Mouse (Mus musculus) embryonic facial prominence, embryonic 14.5 days (tissue): ENCODE measurements at regions not wholly inside any gene's neighbourhood (a gene's known extent, or its start where the extent isn't known, plus 50 kb on each side); places are given as distances from the start of the nearest gene placed in this dataset.

Experiments
- ATAC-seq: fragments of 200-750 bp; cut with Nextera tagmentation; 2 replicates; pipeline ENCODE4 v1.8.0; 2017; ENCODE audit warnings: low read depth, moderate number of reproducible peaks, moderate TSS enrichment
- DNase-seq: peaks from one replicate; pipeline ENCODE4 v3.0.0-alpha.2; 2015; ENCODE audit warnings: low spot score
- H3K27ac ChIP-seq: fragments of 300-500 bp; sonication (generic); replicated peaks from 2 replicates; pipeline ENCODE4 v1.5.1; 2014; ENCODE audit warnings: low read depth, mild to moderate bottlenecking, low read length, moderate library complexity
- H3K27me3 ChIP-seq: fragments of 300-500 bp; sonication (generic); replicated peaks from 2 replicates; pipeline ENCODE4 v1.6.1; 2014; ENCODE audit warnings: low read length; ENCODE audit not compliant: control insufficient read depth, insufficient read depth
- H3K36me3 ChIP-seq: fragments of 300-500 bp; sonication (generic); 2 replicates; pipeline ENCODE4 v1.6.1; 2014; ENCODE audit warnings: low read length, mixed read lengths; ENCODE audit not compliant: control insufficient read depth, insufficient read depth
- H3K4me1 ChIP-seq: fragments of 300-500 bp; sonication (generic); 2 replicates; pipeline ENCODE4 v1.6.1; 2014; ENCODE audit warnings: antibody characterized with exemption, low read length; ENCODE audit not compliant: control insufficient read depth, insufficient read depth
- H3K4me2 ChIP-seq: fragments of 300-500 bp; sonication (generic); 2 replicates; pipeline ENCODE4 v1.6.1; 2014; ENCODE audit warnings: low read depth, mild to moderate bottlenecking, low read length, moderate library complexity, mixed read lengths
- H3K4me3 ChIP-seq: fragments of 300-500 bp; sonication (generic); 2 replicates; pipeline ENCODE4 v1.5.1; 2014; ENCODE audit warnings: low read depth, mild to moderate bottlenecking, low read length
- H3K9ac ChIP-seq: fragments of 300-500 bp; sonication (generic); 2 replicates; pipeline ENCODE4 v1.6.1; 2014; ENCODE audit warnings: low read depth, mild to moderate bottlenecking, low read length, moderate library complexity, mixed read lengths
- H3K9me3 ChIP-seq: fragments of 300-500 bp; sonication (generic); 2 replicates; pipeline ENCODE4 v1.6.1; 2016; ENCODE audit warnings: low read length; ENCODE audit not compliant: control insufficient read depth
- WGBS: fragments of 180-500 bp; shearing (Covaris S2); extraction: QIAGEN DNeasy Blood & Tissue Kit; methylation state at CpG from one replicate; pipeline ENCODE4 v1.1.7; 2014; 5-methylcytosine and 5-hydroxymethylcytosine counted together

GRCm38 (mm10) chr14:45714311-45714710 lies 56.4 kb upstream of the Ddhd1 start:
- Histone ChIP-seq H3K9ac (no peak overlapping the region), H3K9me3 (no peaks in the 10 kb centered on the region), H3K4me3 (no peak overlapping the region), H3K4me2 (no peak overlapping the region), H3K36me3 (no peaks in the 10 kb centered on the region), H3K27me3 (no peaks in the 10 kb centered on the region), H3K4me1 (no peaks in the 10 kb centered on the region), H3K27ac (no peak overlapping the region)
- WGBS, result 44% methylated on average over 1 of the region's 1 CpGs
- DNase-seq, result no peak
- ATAC-seq, result no peak

- no peaks in the 10 kb centered on the region for H3K4me1 ChIP-seq
- ATAC-seq (no peak), DNase-seq (no peak)
- H3K4me3 ChIP-seq, result no peak overlapping the region
- no peaks in the 10 kb centered on the region for H3K9me3 ChIP-seq
- H3K4me2 ChIP-seq, result no peak overlapping the region
- H3K27ac ChIP-seq, result no peak overlapping the region
- H3K36me3 ChIP-seq, result no peaks in the 10 kb centered on the region
- H3K9ac ChIP-seq, result no peak overlapping the region
- no peaks in the 10 kb centered on the region for H3K27me3 ChIP-seq
Observed at GRCm38 (mm10) chr14:45714786-45715185, 56.8 kb upstream of the Ddhd1 start.

- ATAC-seq (no peak), DNase-seq (no peak)
- Histone ChIP-seq H3K36me3 (no peaks in the 10 kb centered on the region), H3K9ac (no peak overlapping the region), H3K4me1 (no peaks in the 10 kb centered on the region), H3K27me3 (no peaks in the 10 kb centered on the region), H3K9me3 (no peaks in the 10 kb centered on the region), H3K27ac (no peak overlapping the region), H3K4me3 (no peak overlapping the region), H3K4me2 (no peak overlapping the region)
- 33% methylated on average over 1 of the region's 1 CpGs for WGBS
Observed at GRCm38 (mm10) chr14:45716100-45716499, 58.2 kb upstream of the Ddhd1 start.

GRCm38 (mm10) chr14:45722887-45723286 lies 64.9 kb upstream of the Ddhd1 start:
- no peaks in the 10 kb centered on the region for H3K9me3 ChIP-seq
- H3K4me3 ChIP-seq, result no peak overlapping the region
- no peaks in the 10 kb centered on the region for H3K4me1 ChIP-seq
- no peak overlapping the region for H3K9ac ChIP-seq
- WGBS, result 50% methylated on average over 6 of the region's 6 CpGs
- no peaks in the 10 kb centered on the region for H3K27me3 ChIP-seq
- no peak overlapping the region for H3K27ac ChIP-seq
- no peaks in the 10 kb centered on the region for H3K36me3 ChIP-seq
- DNase-seq, result no peak
- ATAC-seq, result no peak
- H3K4me2 ChIP-seq, result no peak overlapping the region

GRCm38 (mm10) chr14:45724341-45724740 lies 66.4 kb upstream of the Ddhd1 start:
- 92% methylated on average over 2 of the region's 2 CpGs for WGBS
- Histone ChIP-seq H3K27me3 (no peaks in the 10 kb centered on the region), H3K9me3 (no peaks in the 10 kb centered on the region), H3K36me3 (no peaks in the 10 kb centered on the region), H3K9ac (no peak overlapping the region), H3K27ac (no peak overlapping the region), H3K4me1 (no peaks in the 10 kb centered on the region), H3K4me2 (no peak overlapping the region), H3K4me3 (no peak overlapping the region)
- ATAC-seq (no peak), DNase-seq (no peak)

GRCm38 (mm10) chr14:45734530-45735410 lies 76.8 kb upstream of the Ddhd1 start:
- H3K27ac ChIP-seq, result no peak overlapping the region
- H3K4me1 ChIP-seq, result no peaks in the 10 kb centered on the region
- H3K4me3 ChIP-seq, result no peak overlapping the region
- WGBS, result 73% methylated on average over 10 of the region's 10 CpGs
- ATAC-seq, result no peak
- H3K36me3 ChIP-seq, result no peaks in the 10 kb centered on the region
- H3K4me2 ChIP-seq, result no peak overlapping the region
- H3K9ac ChIP-seq, result no peak overlapping the region
- H3K27me3 ChIP-seq, result no peaks in the 10 kb centered on the region
- no peaks in the 10 kb centered on the region for H3K9me3 ChIP-seq
- DNase-seq, result no peak

- no peaks in the 10 kb centered on the region for H3K9me3 ChIP-seq
- no peaks in the 10 kb centered on the region for H3K4me1 ChIP-seq
- no peak overlapping the region for H3K9ac ChIP-seq
- no peaks in the 10 kb centered on the region for H3K27me3 ChIP-seq
- ATAC-seq (no peak), DNase-seq (no peak)
- no peak overlapping the region for H3K4me3 ChIP-seq
- no peak overlapping the region for H3K4me2 ChIP-seq
- no peak overlapping the region for H3K27ac ChIP-seq
- no peaks in the 10 kb centered on the region for H3K36me3 ChIP-seq
- WGBS, result 91% methylated on average over 2 of the region's 2 CpGs
Observed at GRCm38 (mm10) chr14:45737966-45738365, 80.0 kb upstream of the Ddhd1 start.

- no peak for ATAC-seq
- DNase-seq, result no peak
- no peak overlapping the region for H3K27ac ChIP-seq
- no peak overlapping the region for H3K4me2 ChIP-seq
- no peaks in the 10 kb centered on the region for H3K9me3 ChIP-seq
- no peaks in the 10 kb centered on the region for H3K27me3 ChIP-seq
- H3K9ac ChIP-seq, result no peak overlapping the region
- no peaks in the 10 kb centered on the region for H3K4me1 ChIP-seq
- H3K36me3 ChIP-seq, result no peaks in the 10 kb centered on the region
- no peak overlapping the region for H3K4me3 ChIP-seq
Observed at GRCm38 (mm10) chr14:45739638-45740037, 81.7 kb upstream of the Ddhd1 start.

- Histone ChIP-seq H3K9ac (no peak overlapping the region), H3K27ac (no peak overlapping the region), H3K36me3 (no peaks in the 10 kb centered on the region), H3K4me2 (no peak overlapping the region), H3K27me3 (no peaks in the 10 kb centered on the region), H3K4me3 (no peak overlapping the region), H3K9me3 (no peaks in the 10 kb centered on the region), H3K4me1 (no peaks in the 10 kb centered on the region)
- no peak for ATAC-seq
- WGBS, result 16% methylated on average over 3 of the region's 3 CpGs
- DNase-seq, result no peak
Observed at GRCm38 (mm10) chr14:45740662-45741061, 82.7 kb upstream of the Ddhd1 start.
